Mouse (Mus musculus) limb, embryonic 13.5 days (tissue): Measurements from ENCODE around the gene Tbc1d13. TPM values are rescaled to one million over a fixed set of nuclear protein-coding genes. Genes with fewer than 3 reads are reported as not detected.
"Not testable (repeated sequence)": the region's sequence is repeated elsewhere in the genome, so short reads cannot be mapped to it uniquely, and the experiment has no call there.

Experiments
- ATAC-seq: fragments of 200-750 bp; cut with Nextera tagmentation; 2 replicates; pipeline ENCODE4 v1.8.0; 2017; ENCODE audit warnings: low read depth, moderate number of reproducible peaks, moderate TSS enrichment; ENCODE audit not compliant: low FRiP score
- H3K27ac ChIP-seq: fragments of 300-500 bp; sonication (generic); 2 replicates; pipeline ENCODE4 v1.5.1; 2015; ENCODE audit warnings: inconsistent platforms, mild to moderate bottlenecking, moderate library complexity
- H3K27me3 ChIP-seq: fragments of 300-500 bp; sonication (generic); 2 replicates; pipeline ENCODE4 v1.6.1; 2015; ENCODE audit warnings: mild to moderate bottlenecking, inconsistent platforms
- H3K36me3 ChIP-seq: fragments of 300-500 bp; sonication (generic); 2 replicates; pipeline ENCODE4 v1.6.1; 2015; ENCODE audit warnings: inconsistent platforms, mild to moderate bottlenecking, moderate library complexity
- H3K4me1 ChIP-seq: fragments of 300-500 bp; sonication (generic); 2 replicates; pipeline ENCODE4 v1.6.1; 2015; ENCODE audit warnings: inconsistent platforms
- H3K4me2 ChIP-seq: fragments of 300-500 bp; sonication (generic); replicated peaks from 2 replicates; pipeline ENCODE4 v1.6.1; 2015; ENCODE audit warnings: inconsistent platforms, mild to moderate bottlenecking, moderate library complexity
- H3K4me3 ChIP-seq: fragments of 300-500 bp; sonication (generic); 2 replicates; pipeline ENCODE4 v1.5.1; 2015; ENCODE audit warnings: moderate library complexity, mild to moderate bottlenecking, inconsistent platforms
- H3K9ac ChIP-seq: fragments of 300-500 bp; sonication (generic); 2 replicates; pipeline ENCODE4 v1.6.1; 2015; ENCODE audit warnings: mild to moderate bottlenecking, inconsistent platforms
- H3K9me3 ChIP-seq: fragments of 300-500 bp; sonication (generic); 2 replicates; pipeline ENCODE4 v1.6.1; 2016; ENCODE audit warnings: inconsistent platforms
- WGBS: fragments of 180-500 bp; shearing (Covaris S2); methylation state at CpG from one replicate; pipeline ENCODE4 v1.1.7; 2015; 5-methylcytosine and 5-hydroxymethylcytosine counted together
- polyA plus RNA-seq: library from polyadenylated mRNA; unstranded; fragments of >200 nt; fragmentation: Nextera tagmentation; extraction: Ambion mirVana; gene quantifications from 2 replicates; pipeline ENCODE4 v1.2.1, GENCODE M21; 2015

The Tbc1d13 gene
- polyA plus RNA-seq, 1 experiment from 2014 or later, result 10.1 TPM

- no peaks in the 10 kb centered on the region for H3K27me3 ChIP-seq
- H3K4me1 ChIP-seq, result no peaks in the 10 kb centered on the region
- H3K36me3 ChIP-seq, result peaks cover 99% of the 10 kb centered on the region
- H3K27ac ChIP-seq, result no peak overlapping the region; the same call in 1 of the 2 replicates
- H3K9ac ChIP-seq, result no peak overlapping the region
- H3K4me2 ChIP-seq, result no peak overlapping the region
- no peaks in the 10 kb centered on the region for H3K9me3 ChIP-seq
- 94% methylated on average over 5 of the region's 5 CpGs for WGBS
- H3K4me3 ChIP-seq, result no peak overlapping the region
- ATAC-seq, result no peak
Measured at GRCm38 (mm10) chr2:30107646-30108045, 25.9 kb upstream of the Tbc1d13 start.

- Histone ChIP-seq H3K4me3 (no peak overlapping the region), H3K36me3 (peaks cover 99% of the 10 kb centered on the region), H3K27me3 (no peaks in the 10 kb centered on the region), H3K4me2 (no peak overlapping the region), H3K9me3 (no peaks in the 10 kb centered on the region), H3K27ac (no peak overlapping the region), H3K4me1 (no peaks in the 10 kb centered on the region), H3K9ac (no peak overlapping the region; the same call in 1 of the 2 replicates)
- ATAC-seq, result no peak
- 93% methylated on average over 4 of the region's 4 CpGs for WGBS
Measured at GRCm38 (mm10) chr2:30108260-30108659, 25.3 kb upstream of the Tbc1d13 start.

- H3K27me3 ChIP-seq, result no peaks in the 10 kb centered on the region
- H3K27ac ChIP-seq, result no peak overlapping the region
- no peak for ATAC-seq
- no peaks in the 10 kb centered on the region for H3K9me3 ChIP-seq
- H3K9ac ChIP-seq, result no peak overlapping the region
- peaks cover 74% of the 10 kb centered on the region for H3K36me3 ChIP-seq
- H3K4me1 ChIP-seq, result no peaks in the 10 kb centered on the region
- WGBS, result 87% methylated on average over 2 of the region's 2 CpGs
- H3K4me3 ChIP-seq, result no peak overlapping the region
- H3K4me2 ChIP-seq, result no peak overlapping the region
Measured at GRCm38 (mm10) chr2:30111500-30111899, 22.0 kb upstream of the Tbc1d13 start.

- no peak for ATAC-seq
- Histone ChIP-seq H3K4me3 (no peak overlapping the region), H3K9me3 (no peaks in the 10 kb centered on the region), H3K36me3 (peaks cover 64% of the 10 kb centered on the region), H3K27me3 (no peaks in the 10 kb centered on the region), H3K4me1 (no peaks in the 10 kb centered on the region), H3K27ac (no peak overlapping the region), H3K4me2 (no peak overlapping the region), H3K9ac (no peak overlapping the region)
- 87% methylated on average over 5 of the region's 5 CpGs for WGBS
Measured at GRCm38 (mm10) chr2:30112564-30112963, 21.0 kb upstream of the Tbc1d13 start.

- H3K9ac ChIP-seq, result no peak overlapping the region
- ATAC-seq, result no peak
- H3K4me2 ChIP-seq, result no peak overlapping the region
- H3K27ac ChIP-seq, result no peak overlapping the region
- H3K4me3 ChIP-seq, result no peak overlapping the region
- H3K4me1 ChIP-seq, result peaks cover 16% of the 10 kb centered on the region
- peaks cover 16% of the 10 kb centered on the region for H3K36me3 ChIP-seq
- no peaks in the 10 kb centered on the region for H3K27me3 ChIP-seq
- H3K9me3 ChIP-seq, result no peaks in the 10 kb centered on the region
- 39% methylated on average over 6 of the region's 6 CpGs for WGBS
Measured at GRCm38 (mm10) chr2:30119641-30120051, 13.9 kb upstream of the Tbc1d13 start.

- 83% methylated on average over 4 of the region's 4 CpGs for WGBS
- no peak overlapping the region for H3K27ac ChIP-seq
- no peak overlapping the region for H3K4me3 ChIP-seq
Measured at GRCm38 (mm10) chr2:30120269-30120668, 13.3 kb upstream of the Tbc1d13 start.

GRCm38 (mm10) chr2:30122766-30123165, 10.8 kb upstream of the Tbc1d13 start:
- Histone ChIP-seq H3K9ac (peak overlapping the region; percentile 37; the same call in 1 of the 2 replicates), H3K27ac (no peak overlapping the region), H3K27me3 (no peaks in the 10 kb centered on the region), H3K4me1 (peaks cover 20% of the 10 kb centered on the region), H3K4me3 (peak overlapping the region; percentile 85; the same call in 1 of the 2 replicates), H3K4me2 (0 out of 2 replicates have a peak overlapping the region, but pooled peaks have one; percentile 90), H3K9me3 (no peaks in the 10 kb centered on the region), H3K36me3 (peaks cover 9% of the 10 kb centered on the region)
- 84% methylated on average over 5 of the region's 5 CpGs for WGBS
- no peak for ATAC-seq

More at GRCm38 (mm10) chr2:30120269-30120668, 13.3 kb upstream of the Tbc1d13 start:
- Histone ChIP-seq H3K27me3 (no peaks in the 10 kb centered on the region), H3K9ac (no peak overlapping the region), H3K36me3 (peaks cover 12% of the 10 kb centered on the region), H3K4me1 (peaks cover 20% of the 10 kb centered on the region), H3K9me3 (no peaks in the 10 kb centered on the region), H3K4me2 (no peak overlapping the region)
- ATAC-seq, result no peak

GRCm38 (mm10) chr2:30123729-30124471, 9.6 kb upstream of the Tbc1d13 start:
- H3K27ac ChIP-seq, result peak overlapping the region; percentile 89
- H3K9ac ChIP-seq, result peak overlapping the region; percentile 76
- H3K27me3 ChIP-seq, result no peaks in the 10 kb centered on the region
- peak overlapping the region; percentile 85 for H3K4me3 ChIP-seq
- H3K4me2 ChIP-seq, result peak overlapping the region; percentile 90
- peaks cover 20% of the 10 kb centered on the region for H3K4me1 ChIP-seq
- peaks cover 9% of the 10 kb centered on the region for H3K36me3 ChIP-seq
- no peaks in the 10 kb centered on the region for H3K9me3 ChIP-seq
- WGBS, result 1% methylated on average over 44 of the region's 44 CpGs
- peak; percentile 76 for ATAC-seq

- peaks cover 20% of the 10 kb centered on the region for H3K4me1 ChIP-seq
- H3K36me3 ChIP-seq, result peaks cover 9% of the 10 kb centered on the region
- peak within 1 kb of the TSS; percentile 90 for H3K4me2 ChIP-seq
- ATAC-seq, result peak; percentile 98
- WGBS, result 10% methylated on average over 31 of the region's 31 CpGs
- H3K27me3 ChIP-seq, result no peaks in the 10 kb centered on the region
- H3K9ac ChIP-seq, result peak within 1 kb of the TSS; percentile 76
- H3K9me3 ChIP-seq, result no peaks in the 10 kb centered on the region
- peak within 1 kb of the TSS; percentile 85 for H3K4me3 ChIP-seq
- peak within 1 kb of the TSS; percentile 89 for H3K27ac ChIP-seq
Measured at GRCm38 (mm10) chr2:30124472-30125274, 8.9 kb upstream of the Tbc1d13 start, which contains the start of gene Zer1. Zer1 (minus strand) TSS chr2:30124585.

GRCm38 (mm10) chr2:30128789-30129188, 4.8 kb upstream of the Tbc1d13 start:
- Histone ChIP-seq H3K4me3 (no peak overlapping the region), H3K27me3 (no peaks in the 10 kb centered on the region), H3K9me3 (no peaks in the 10 kb centered on the region), H3K27ac (no peak overlapping the region), H3K9ac (no peak overlapping the region), H3K4me2 (no peak overlapping the region), H3K4me1 (peaks cover 14% of the 10 kb centered on the region), H3K36me3 (no peaks in the 10 kb centered on the region)
- WGBS, result 29% methylated on average over 2 of the region's 2 CpGs
- ATAC-seq, result no peak

GRCm38 (mm10) chr2:30130156-30130555, 3.4 kb upstream of the Tbc1d13 start:
- H3K4me1 ChIP-seq, result peaks cover 20% of the 10 kb centered on the region
- H3K9ac ChIP-seq, result no peak overlapping the region
- WGBS, result 82% methylated on average over 4 of the region's 4 CpGs
- H3K9me3 ChIP-seq, result no peaks in the 10 kb centered on the region
- no peak overlapping the region for H3K27ac ChIP-seq
- H3K27me3 ChIP-seq, result no peaks in the 10 kb centered on the region
- no peak for ATAC-seq
- no peak overlapping the region for H3K4me2 ChIP-seq
- H3K4me3 ChIP-seq, result no peak overlapping the region
- H3K36me3 ChIP-seq, result peaks cover 4% of the 10 kb centered on the region; the same call in 1 of the 2 replicates

GRCm38 (mm10) chr2:30131240-30131639, 2.3 kb upstream of the Tbc1d13 start:
- not testable (repeated sequence) for H3K4me3 ChIP-seq, H3K27me3 ChIP-seq, H3K9ac ChIP-seq, H3K9me3 ChIP-seq, H3K4me2 ChIP-seq, ATAC-seq, H3K27ac ChIP-seq
- H3K36me3 ChIP-seq, result peaks cover 15% of the 10 kb centered on the region
- H3K4me1 ChIP-seq, result peaks cover 25% of the 10 kb centered on the region
- WGBS, result 54% methylated on average over 5 of the region's 5 CpGs
